In genomic region chr6:115421665-115422064, GRCm38 (mm10) we compare ENCODE assay signal across 17 mouse cellular contexts.
DNase-seq lines count a peak whose midpoint lies in the region; ATAC-seq and TF ChIP-seq lines count a peak whose summit lies in the region.
"Had no signal": no experiment of that assay in that cellular context is flagged by ENCODE, and none has a peak within 500 bp of the region (broad histone marks: within the 10 kb centered on the region; RNA-seq: fewer than 3 reads in every experiment).

No protein-coding gene starts in this region.

- TF ChIP-seq EP300 in stomach, postnatal 0 days (optimal IDR thresholded peaks at IDR 0.05) = no peak

- no peaks in the 10 kb centered on the region for H3K4me1 ChIP-seq in stomach, embryonic 16.5 days (ENCODE audit: control insufficient read depth, insufficient read depth, low read length)
- no peaks in the 10 kb centered on the region for H3K4me1 ChIP-seq in stomach, postnatal 0 days (replicated peaks; ENCODE audit: control insufficient read depth, insufficient read depth)
- H3K4me1 ChIP-seq: embryonic facial prominence, embryonic 10.5 days; forebrain, embryonic 12.5 days; hindbrain, embryonic 15.5 days; limb, embryonic 13.5 days; midbrain, embryonic 15.5 days had no signal

- no peak for TF ChIP-seq CTCF in stomach, postnatal 0 days (IDR thresholded peaks at IDR 0.05; ENCODE audit: low read depth)

- H3K4me3 ChIP-seq in stomach, embryonic 16.5 days (replicated peaks; ENCODE audit: low read length) = no peak overlapping the region
- no peak overlapping the region for H3K4me3 ChIP-seq in stomach, postnatal 0 days (ENCODE audit: low read depth, low read length)
- H3K4me3 ChIP-seq: embryonic facial prominence, embryonic 10.5 days; forebrain, embryonic 12.5 days; hindbrain, embryonic 15.5 days; limb, embryonic 13.5 days; midbrain, embryonic 15.5 days; myocyte had no signal

- no peak overlapping the region for H3K4me2 ChIP-seq in stomach, embryonic 16.5 days (ENCODE audit: low read depth, low read length)
- H3K4me2 ChIP-seq in stomach, postnatal 0 days (replicated peaks; ENCODE audit: low read depth) = no peak overlapping the region
- H3K4me2 ChIP-seq: forebrain, embryonic 12.5 days; hindbrain, embryonic 15.5 days; limb, embryonic 13.5 days; midbrain, embryonic 15.5 days had no signal

- no peaks in the 10 kb centered on the region for H3K27me3 ChIP-seq in stomach, embryonic 16.5 days (ENCODE audit: control insufficient read depth, insufficient read depth, low read length)
- H3K27me3 ChIP-seq in stomach, postnatal 0 days (ENCODE audit: control insufficient read depth, insufficient read depth, low read length) = no peaks in the 10 kb centered on the region
- H3K27me3 ChIP-seq: forebrain, embryonic 12.5 days; hindbrain, embryonic 15.5 days; limb, embryonic 13.5 days; midbrain, embryonic 15.5 days had no signal

- H3K36me3 ChIP-seq in stomach, embryonic 16.5 days (ENCODE audit: control insufficient read depth, insufficient read depth, low read length) = no peaks in the 10 kb centered on the region
- no peaks in the 10 kb centered on the region for H3K36me3 ChIP-seq in stomach, postnatal 0 days (ENCODE audit: control insufficient read depth, insufficient read depth, low read length)
- H3K36me3 ChIP-seq: embryonic facial prominence, embryonic 10.5 days; forebrain, embryonic 12.5 days; hindbrain, embryonic 15.5 days; limb, embryonic 13.5 days; midbrain, embryonic 15.5 days had no signal

- WGBS in stomach, embryonic 16.5 days = 63% methylated on average over 4 of the region's 4 CpGs
- 62% methylated on average over 4 of the region's 4 CpGs for WGBS in stomach, postnatal 0 days

- no peaks in the 10 kb centered on the region for H3K9me3 ChIP-seq in stomach, embryonic 16.5 days (replicated peaks; ENCODE audit: control insufficient read depth, low read length)
- H3K9me3 ChIP-seq in stomach, postnatal 0 days (ENCODE audit: control insufficient read depth, low read length) = no peaks in the 10 kb centered on the region
- H3K9me3 ChIP-seq: embryonic facial prominence, embryonic 10.5 days; forebrain, embryonic 12.5 days; hindbrain, embryonic 15.5 days; limb, embryonic 13.5 days; midbrain, embryonic 15.5 days had no signal

- H3K9ac ChIP-seq in stomach, embryonic 16.5 days (ENCODE audit: low read length) = no peak overlapping the region
- H3K9ac ChIP-seq in stomach, postnatal 0 days (ENCODE audit: low read length) = no peak overlapping the region
- H3K9ac ChIP-seq: forebrain, embryonic 12.5 days; hindbrain, embryonic 15.5 days; limb, embryonic 13.5 days; midbrain, embryonic 15.5 days had no signal

- H3K27ac ChIP-seq in stomach, embryonic 16.5 days (ENCODE audit: low read length) = no peak overlapping the region
- H3K27ac ChIP-seq in stomach, postnatal 0 days (replicated peaks) = no peak overlapping the region
- H3K27ac ChIP-seq: embryonic facial prominence, embryonic 10.5 days; forebrain, embryonic 12.5 days; hindbrain, embryonic 15.5 days; limb, embryonic 13.5 days; midbrain, embryonic 15.5 days had no signal

- peak; percentile 40; the same call in 1 of the 2 replicates for ATAC-seq in stomach, embryonic 16.5 days (ENCODE audit: insufficient read depth, low FRiP score)
- no peak for ATAC-seq in stomach, postnatal 0 days (ENCODE audit: low FRiP score, low TSS enrichment)
- no peak for ATAC-seq in erythroblast, adult 5-6 weeks (replicated peaks; ENCODE audit: low FRiP score, poor library complexity, severe bottlenecking)
- ATAC-seq: activated CD4-positive, CD25-positive, alpha-beta regulatory T cell, adult 4 months; CD4-positive, CD25-positive, alpha-beta regulatory T cell, adult 4 months; intestine, postnatal 0 days; midbrain, embryonic 15.5 days had no signal

- no peak for DNase-seq in stomach, postnatal 0 days (ENCODE audit: low spot score)
- DNase-seq in adrenal gland, postnatal 25 days = peak; percentile 13
- DNase-seq in lung, postnatal 14 days = peak; percentile 22
- DNase-seq in thymus, adult 18-20 months = no peak
- DNase-seq in cerebellum, adult 11 months = no peak
- DNase-seq: thymus, postnatal 14 days had no signal

Comparison
In these comparisons a context has a peak if more than half of its experiments do, and no peak if none do; other contexts are left out.
1. DNase-seq: peak in adrenal gland, postnatal 25 days (single experiment) and lung, postnatal 14 days (single experiment); none in stomach, postnatal 0 days (single experiment), thymus, adult 18-20 months (0 of 2) and cerebellum, adult 11 months (single experiment).